Mouse (Mus musculus) intestine, postnatal 0 days (tissue): ENCODE measurements around the gene Magi2. TPM values are rescaled to one million over a fixed set of nuclear protein-coding genes. Genes with fewer than 3 reads are reported as not detected.
"Not testable (repeated sequence)": the region's sequence is repeated elsewhere in the genome, so short reads cannot be mapped to it uniquely, and the experiment has no call there.

ENCODE experiments used
- ATAC-seq: fragments of 200-750 bp; cut with Nextera tagmentation; 2 replicates; pipeline ENCODE4 v1.8.0; 2017; ENCODE audit warnings: mild to moderate bottlenecking, moderate TSS enrichment, moderate library complexity
- H3K27ac ChIP-seq: fragments of 300-500 bp; sonication (generic); 2 replicates; pipeline ENCODE4 v1.5.1; 2014; ENCODE audit warnings: mild to moderate bottlenecking, low read depth, low read length, moderate library complexity
- H3K27me3 ChIP-seq: fragments of 300-500 bp; sonication (generic); replicated peaks from 2 replicates; pipeline ENCODE4 v1.6.1; 2014; ENCODE audit warnings: low read length, mixed read lengths; ENCODE audit not compliant: control insufficient read depth, insufficient read depth
- H3K36me3 ChIP-seq: fragments of 300-500 bp; sonication (generic); 2 replicates; pipeline ENCODE4 v1.6.1; 2014; ENCODE audit warnings: mild to moderate bottlenecking, moderate library complexity; ENCODE audit not compliant: control insufficient read depth, insufficient read depth
- H3K4me1 ChIP-seq: fragments of 300-500 bp; sonication (generic); replicated peaks from 2 replicates; pipeline ENCODE4 v1.6.1; 2014; ENCODE audit warnings: antibody characterized with exemption, low read length, mixed read lengths; ENCODE audit not compliant: control insufficient read depth, insufficient read depth
- H3K4me2 ChIP-seq: fragments of 300-500 bp; sonication (generic); replicated peaks from 2 replicates; pipeline ENCODE4 v1.6.1; 2014; ENCODE audit warnings: low read depth, mild to moderate bottlenecking, moderate library complexity
- H3K4me3 ChIP-seq: fragments of 300-500 bp; sonication (generic); 2 replicates; pipeline ENCODE4 v1.5.1; 2014; ENCODE audit warnings: low read depth, low read length
- H3K9ac ChIP-seq: fragments of 300-500 bp; sonication (generic); 2 replicates; pipeline ENCODE4 v1.6.1; 2014; ENCODE audit warnings: mild to moderate bottlenecking, low read depth, low read length
- H3K9me3 ChIP-seq: fragments of 300-500 bp; sonication (generic); 2 replicates; pipeline ENCODE4 v1.6.1; 2016; ENCODE audit warnings: mixed run types; ENCODE audit not compliant: control insufficient read depth
- CTCF ChIP-seq: sonication (generic); IDR thresholded peaks from 2 replicates; pipeline ENCODE4 v1.5.1; 2016; ENCODE audit warnings: low read depth, mild to moderate bottlenecking, control low read depth, antibody characterized with exemption, moderate library complexity
- WGBS: fragments of 180-500 bp; shearing (Covaris S2); extraction: QIAGEN DNeasy Blood & Tissue Kit; methylation state at CpG from one replicate; pipeline ENCODE4 v1.1.7; 2014; 5-methylcytosine and 5-hydroxymethylcytosine counted together
- polyA plus RNA-seq: library from polyadenylated mRNA; unstranded; fragments of >200 nt; fragmentation: Nextera tagmentation; extraction: Ambion mirVana; gene quantifications from 2 replicates; pipeline ENCODE4 v1.2.1, GENCODE M21; 2015

Gene Magi2
- polyA plus RNA-seq, 1 experiment from 2014 or later: 1.0 TPM

GRCm38 (mm10) chr5:19553510-19553909, 326.7 kb downstream of the Magi2 start:
- no peak for TF ChIP-seq CTCF
- no peak overlapping the region for H3K4me2 ChIP-seq
- WGBS: 80% methylated on average over 3 of the region's 3 CpGs
- H3K27me3 ChIP-seq: no peaks in the 10 kb centered on the region
- no peaks in the 10 kb centered on the region for H3K4me1 ChIP-seq
- H3K9ac ChIP-seq: no peak overlapping the region
- no peak overlapping the region for H3K27ac ChIP-seq
- no peak overlapping the region for H3K4me3 ChIP-seq
- no peaks in the 10 kb centered on the region for H3K36me3 ChIP-seq
- H3K9me3 ChIP-seq: no peaks in the 10 kb centered on the region
- ATAC-seq: no peak

- Histone ChIP-seq H3K4me1 (no peaks in the 10 kb centered on the region), H3K27me3 (no peaks in the 10 kb centered on the region), H3K9me3 (no peaks in the 10 kb centered on the region), H3K4me2 (no peak overlapping the region), H3K9ac (no peak overlapping the region), H3K36me3 (no peaks in the 10 kb centered on the region), H3K4me3 (no peak overlapping the region), H3K27ac (no peak overlapping the region)
- 75% methylated on average over 3 of the region's 3 CpGs for WGBS
- no peak for ATAC-seq
- TF ChIP-seq CTCF: no peak
Observed at GRCm38 (mm10) chr5:19565636-19566035, 338.8 kb downstream of the Magi2 start.

- H3K27ac ChIP-seq, H3K36me3 ChIP-seq, H3K9ac ChIP-seq, H3K4me3 ChIP-seq, H3K4me1 ChIP-seq, H3K9me3 ChIP-seq, H3K27me3 ChIP-seq, H3K4me2 ChIP-seq, ATAC-seq: not testable (repeated sequence)
- WGBS: 70% methylated on average over 1 of the region's 1 CpGs
Observed at GRCm38 (mm10) chr5:19566136-19566535, 339.3 kb downstream of the Magi2 start.

GRCm38 (mm10) chr5:19607700-19608099, 380.9 kb downstream of the Magi2 start:
- no peaks in the 10 kb centered on the region for H3K36me3 ChIP-seq
- no peaks in the 10 kb centered on the region for H3K27me3 ChIP-seq
- TF ChIP-seq CTCF: no peak
- H3K4me1 ChIP-seq: no peaks in the 10 kb centered on the region
- no peak overlapping the region for H3K27ac ChIP-seq
- 70% methylated on average over 5 of the region's 5 CpGs for WGBS
- H3K9ac ChIP-seq: no peak overlapping the region
- H3K4me3 ChIP-seq: no peak overlapping the region
- no peak for ATAC-seq
- no peaks in the 10 kb centered on the region for H3K9me3 ChIP-seq
- H3K4me2 ChIP-seq: no peak overlapping the region

GRCm38 (mm10) chr5:19611788-19612187, 385.0 kb downstream of the Magi2 start:
- Histone ChIP-seq H3K4me3 (no peak overlapping the region), H3K27me3 (no peaks in the 10 kb centered on the region; the same call in 1 of the 2 replicates), H3K36me3 (no peaks in the 10 kb centered on the region), H3K27ac (no peak overlapping the region), H3K4me1 (no peaks in the 10 kb centered on the region), H3K9ac (no peak overlapping the region), H3K4me2 (no peak overlapping the region), H3K9me3 (no peaks in the 10 kb centered on the region)
- TF ChIP-seq CTCF: no peak
- no peak for ATAC-seq
- 95% methylated on average over 1 of the region's 1 CpGs for WGBS

- no peak for TF ChIP-seq CTCF
- Histone ChIP-seq H3K4me3 (no peak overlapping the region), H3K4me2 (no peak overlapping the region), H3K36me3 (no peaks in the 10 kb centered on the region), H3K9ac (no peak overlapping the region), H3K4me1 (no peaks in the 10 kb centered on the region), H3K9me3 (no peaks in the 10 kb centered on the region), H3K27me3 (0 out of 2 replicates have a peak, but pooled peaks cover 2% of the 10 kb centered on the region), H3K27ac (no peak overlapping the region)
- 79% methylated on average over 5 of the region's 5 CpGs for WGBS
- no peak for ATAC-seq
Observed at GRCm38 (mm10) chr5:19621678-19622077, 394.8 kb downstream of the Magi2 start.

GRCm38 (mm10) chr5:19633976-19634375, 407.1 kb downstream of the Magi2 start:
- Histone ChIP-seq H3K27me3 (no peaks in the 10 kb centered on the region), H3K4me3 (no peak overlapping the region), H3K9me3 (no peaks in the 10 kb centered on the region), H3K27ac (no peak overlapping the region), H3K9ac (no peak overlapping the region), H3K4me1 (no peaks in the 10 kb centered on the region), H3K4me2 (no peak overlapping the region), H3K36me3 (no peaks in the 10 kb centered on the region)
- no peak for ATAC-seq
- no peak for TF ChIP-seq CTCF
- WGBS: 98% methylated on average over 1 of the region's 1 CpGs
